Mouse (Mus musculus): ENCODE results near the gene Stom.

Gene Stom

DNA sequence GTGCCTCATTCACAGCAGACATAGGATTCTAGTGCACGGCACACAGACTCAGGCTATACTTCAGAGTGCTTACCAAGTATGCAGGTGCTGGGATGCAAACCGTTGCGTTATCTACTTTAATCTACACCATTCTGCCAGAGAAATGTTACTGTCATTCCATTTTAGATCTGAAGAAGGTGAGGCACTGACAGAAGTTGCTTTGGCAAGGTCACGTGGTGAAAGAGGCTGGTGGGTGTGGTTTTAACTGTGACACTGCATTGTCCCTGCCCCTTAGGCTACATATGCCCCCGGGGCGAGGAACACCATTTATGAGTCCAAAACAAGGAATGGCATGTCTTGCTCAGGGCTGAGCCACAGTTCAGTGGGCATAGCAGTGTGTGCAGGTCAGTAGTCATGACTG lies 63.9 kb downstream of the Stom start:
- in situ Hi-C loops (cut with MboI, MseI) = no loop called here

DNA sequence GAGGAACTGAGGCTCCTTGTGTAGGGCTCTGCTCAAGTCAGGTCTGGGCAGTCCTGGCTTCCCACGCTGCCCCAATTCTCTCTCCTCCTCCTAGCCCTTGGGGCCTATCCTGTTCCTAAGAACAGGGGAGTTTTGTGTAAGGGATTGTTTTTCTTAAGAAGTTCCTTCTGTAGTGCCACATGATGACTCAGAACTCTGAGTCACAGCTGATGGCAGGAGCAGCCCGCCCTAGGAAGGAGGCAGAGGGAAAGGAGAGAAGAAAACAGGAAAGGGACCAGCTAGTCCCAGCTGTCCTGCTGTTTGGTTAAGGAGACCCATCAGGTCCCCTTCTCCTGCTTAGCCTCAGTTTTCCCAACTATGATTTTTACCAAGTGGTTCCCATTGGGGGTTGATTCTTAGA lies 65.0 kb downstream of the Stom start:
- in situ Hi-C loops (cut with MboI, MseI) = no loop called here

DNA sequence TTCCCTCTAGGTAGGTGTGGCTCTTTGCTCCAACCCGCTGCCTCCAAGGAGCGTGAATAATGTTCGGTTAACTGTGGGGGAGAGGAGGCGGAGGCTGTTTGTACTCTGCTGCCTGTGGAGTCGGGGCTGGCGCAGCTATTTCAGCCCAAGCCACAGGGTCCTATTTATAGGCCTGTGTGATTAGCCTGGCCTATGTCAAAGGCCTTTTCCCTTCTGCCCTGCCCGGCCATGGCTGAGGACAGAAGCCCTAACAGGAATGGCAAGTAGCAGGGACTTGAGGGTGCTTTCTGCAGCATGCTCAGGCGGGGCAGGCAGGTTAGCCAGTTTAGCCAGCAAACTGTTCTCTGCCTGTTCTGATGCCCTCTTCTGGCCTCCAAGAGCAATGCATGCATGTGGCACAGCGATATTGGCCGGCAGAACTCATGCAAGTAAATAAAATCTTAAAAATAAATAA lies 66.2 kb downstream of the Stom start:
- in situ Hi-C loops (cut with MboI, MseI) = no loop called here

DNA sequence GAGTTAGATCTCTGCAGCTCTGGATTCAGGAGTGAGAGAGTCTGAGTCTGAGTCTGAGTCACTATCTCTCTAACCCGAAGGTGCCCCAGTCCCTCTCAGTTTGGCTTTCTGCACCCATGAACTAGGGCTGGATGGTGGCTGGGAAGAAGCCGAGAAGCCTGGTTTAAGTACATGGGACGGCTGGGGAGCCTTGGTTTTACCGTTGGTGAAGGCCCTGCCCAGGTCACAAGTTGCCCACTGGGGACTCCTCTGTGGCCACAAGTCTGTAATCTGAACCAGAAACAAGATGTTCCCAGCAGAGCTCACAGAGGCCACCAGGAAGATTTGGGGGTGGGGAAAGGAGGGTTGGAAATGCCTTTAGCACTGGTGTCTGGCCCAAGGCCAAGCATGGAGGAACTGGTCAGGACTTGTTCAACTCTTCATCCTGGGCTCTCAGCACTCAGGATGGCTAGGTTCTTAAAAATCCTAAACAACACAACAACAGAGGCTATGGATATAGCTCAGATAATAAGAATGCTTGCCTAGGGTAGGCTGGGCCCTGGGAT lies 67.0 kb downstream of the Stom start:
- in situ Hi-C loops (cut with MboI, MseI) = loop anchor here (5.0 kb wide), 1 partner anchor 57 kb away; no protein-coding TSS in a partner anchor

DNA sequence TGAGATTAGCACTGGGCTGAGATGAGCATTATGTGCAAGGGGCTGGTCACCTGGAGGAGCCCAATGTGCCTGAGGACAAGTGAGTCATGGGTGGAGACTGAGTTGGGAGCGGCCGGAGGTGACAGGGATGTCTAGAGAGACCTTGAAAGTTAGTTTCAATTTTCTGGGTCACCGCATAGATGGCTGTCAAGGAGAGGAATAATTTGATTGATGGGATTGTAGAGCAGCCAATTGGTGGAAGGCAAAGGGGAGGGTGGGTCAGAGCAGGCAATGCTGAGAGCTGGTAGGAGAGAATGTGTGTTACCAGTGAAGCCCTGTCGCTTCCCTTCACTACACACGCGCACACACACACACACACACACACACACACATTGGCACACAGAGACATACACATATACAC lies 67.6 kb downstream of the Stom start:
- in situ Hi-C loops (cut with MboI, MseI) = loop anchor here (5.0 kb wide), 1 partner anchor 57 kb away; no protein-coding TSS in a partner anchor

DNA sequence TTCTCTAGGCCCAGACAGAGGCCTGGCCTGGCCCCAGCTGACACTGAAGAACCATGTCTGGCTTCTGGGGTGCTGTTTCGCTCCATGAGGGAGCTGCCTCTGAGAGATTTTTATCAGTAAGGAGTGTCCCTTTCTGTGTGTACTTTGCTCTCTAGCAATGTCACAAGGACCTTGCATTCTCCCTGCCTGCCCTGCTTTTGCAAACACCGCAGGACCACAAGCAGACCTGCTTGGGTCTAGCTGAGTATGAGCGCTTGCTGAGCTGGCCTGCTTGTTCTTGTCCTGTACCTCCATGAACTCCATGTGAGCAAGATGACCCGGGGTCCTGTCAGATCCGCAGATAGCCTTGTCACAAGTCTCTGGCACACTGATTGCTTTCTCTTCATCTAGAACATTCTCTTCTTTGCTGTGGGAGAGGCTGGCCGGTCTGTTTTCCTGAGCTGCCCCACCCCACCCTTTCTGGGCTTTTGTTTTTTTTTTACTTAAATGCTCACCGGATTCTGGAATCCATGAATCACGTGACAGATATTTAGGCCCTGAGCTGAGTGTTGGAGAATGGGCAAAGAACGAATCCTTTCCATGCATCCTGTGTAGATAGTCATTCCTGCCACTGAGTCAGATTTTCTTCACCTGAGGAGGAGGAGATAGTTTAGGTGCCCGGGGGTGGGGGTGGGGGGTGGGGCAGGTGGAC lies 68.8 kb downstream of the Stom start:
- in situ Hi-C loops (cut with MboI, MseI) = loop anchor here (5.0 kb wide), 1 partner anchor 56 kb away; no protein-coding TSS in a partner anchor

DNA sequence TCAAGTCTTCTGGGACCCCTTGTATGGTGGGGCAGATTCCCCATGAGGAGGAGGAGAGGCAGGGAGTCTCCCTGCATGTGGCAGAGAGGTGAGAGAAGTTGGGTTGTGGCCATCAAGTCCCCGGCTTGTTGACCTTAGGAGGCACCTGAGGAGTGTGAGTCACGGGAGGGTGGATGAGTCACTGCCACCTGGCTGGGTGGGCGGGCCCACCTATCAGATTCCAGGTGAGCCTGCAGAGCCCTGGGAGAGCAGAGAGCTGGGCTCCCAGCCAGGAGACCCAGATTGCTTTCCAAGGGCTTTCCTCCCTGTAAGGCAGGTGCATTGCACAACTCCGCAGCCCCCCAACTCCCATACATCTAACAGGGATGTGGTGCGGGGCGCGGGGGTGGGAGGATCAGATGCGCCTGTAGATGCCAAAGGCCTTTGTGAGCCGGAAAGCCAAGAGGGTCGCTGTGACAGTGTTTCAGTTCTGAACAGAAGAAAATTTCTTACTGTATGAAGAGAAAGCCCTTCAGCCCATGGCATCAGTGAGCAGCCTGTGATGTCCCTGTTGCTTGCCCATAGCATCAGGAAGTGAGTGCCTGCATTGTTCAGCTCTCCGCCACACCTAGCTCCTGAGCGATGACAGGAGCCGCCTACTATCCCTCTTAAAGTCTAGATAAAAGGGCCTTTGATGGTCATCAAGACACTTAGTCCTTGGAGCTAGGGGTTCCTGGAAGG lies 69.5 kb downstream of the Stom start:
- in situ Hi-C loops (cut with MboI, MseI) = loop anchor here (5.0 kb wide), 1 partner anchor 55 kb away; no protein-coding TSS in a partner anchor

DNA sequence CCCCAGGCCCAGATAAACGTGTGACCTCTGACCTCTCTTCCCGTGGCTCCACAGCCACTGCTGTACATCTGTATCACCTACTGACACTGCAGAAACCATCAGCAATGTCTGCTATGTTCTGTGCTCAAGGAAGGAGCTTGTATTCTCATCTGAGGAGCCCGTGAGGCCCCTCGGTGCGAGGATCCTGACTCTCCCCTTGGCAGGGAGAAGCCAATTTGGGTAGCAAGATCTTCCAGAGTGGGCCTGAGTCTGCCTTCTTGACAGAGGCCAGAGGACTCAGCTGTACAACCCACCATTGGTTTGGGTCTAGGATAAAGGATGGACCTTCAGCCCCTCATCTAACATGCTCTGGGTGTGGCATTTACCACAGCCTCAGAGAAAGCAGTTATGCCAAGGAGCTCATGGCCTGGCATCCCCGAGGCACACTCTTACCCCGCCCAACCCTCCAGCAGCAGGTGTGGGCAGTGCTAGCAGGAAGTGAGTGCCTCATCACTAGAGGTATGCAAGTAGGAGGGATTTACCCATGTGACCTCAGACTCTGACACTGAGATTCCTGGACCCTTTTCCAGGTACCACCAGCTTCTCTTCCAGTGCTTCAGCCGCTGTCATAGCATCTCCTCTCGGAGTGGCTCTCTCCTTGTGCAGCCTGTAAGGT lies 70.4 kb downstream of the Stom start:
- in situ Hi-C loops (cut with MboI, MseI) = loop anchor here (5.0 kb wide), 1 partner anchor 54 kb away; no protein-coding TSS in a partner anchor

DNA sequence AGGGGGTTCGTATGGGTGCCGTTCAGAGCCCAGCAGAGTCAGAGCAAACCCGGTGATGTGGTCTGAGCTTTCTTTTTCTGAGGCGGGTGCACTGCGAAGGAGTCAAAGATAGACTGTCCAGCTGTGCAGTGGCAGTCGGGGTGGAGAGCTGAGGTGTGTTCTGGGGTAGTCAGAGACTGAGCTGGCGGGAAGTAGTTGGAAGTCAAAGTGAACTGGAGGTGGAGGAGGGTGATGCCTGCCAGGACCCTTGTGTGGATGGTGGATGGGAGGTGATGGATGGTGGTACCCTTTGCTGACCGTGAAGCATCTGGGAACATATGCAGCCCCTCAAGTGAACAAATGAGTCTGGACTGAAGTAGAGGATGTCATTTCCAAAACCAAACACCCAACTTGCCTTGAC lies 71.0 kb downstream of the Stom start:
- in situ Hi-C loops (cut with MboI, MseI) = loop anchor here (5.0 kb wide), 1 partner anchor 53 kb away; no protein-coding TSS in a partner anchor

DNA sequence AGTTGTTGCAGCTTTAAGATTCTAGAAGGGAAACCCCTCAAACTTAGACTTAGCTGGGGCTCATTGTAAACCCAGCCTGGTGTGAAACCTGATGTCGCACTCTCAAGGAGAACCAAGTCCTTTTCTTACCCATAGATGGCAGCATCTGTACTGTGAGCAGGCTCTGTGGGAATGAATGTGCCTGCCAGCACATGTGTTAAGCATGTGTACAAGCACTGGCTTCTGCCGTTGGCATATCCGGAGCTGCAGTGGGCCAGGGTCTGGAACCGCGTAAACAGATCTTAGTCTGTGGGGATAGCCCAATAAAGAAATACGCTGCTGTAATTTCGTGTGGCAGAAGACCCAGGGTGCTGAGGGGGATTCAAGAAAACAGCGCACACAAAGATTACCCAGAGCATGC lies 71.5 kb downstream of the Stom start:
- in situ Hi-C loops (cut with MboI, MseI) = loop anchor here (5.0 kb wide), 1 partner anchor 53 kb away; no protein-coding TSS in a partner anchor

DNA sequence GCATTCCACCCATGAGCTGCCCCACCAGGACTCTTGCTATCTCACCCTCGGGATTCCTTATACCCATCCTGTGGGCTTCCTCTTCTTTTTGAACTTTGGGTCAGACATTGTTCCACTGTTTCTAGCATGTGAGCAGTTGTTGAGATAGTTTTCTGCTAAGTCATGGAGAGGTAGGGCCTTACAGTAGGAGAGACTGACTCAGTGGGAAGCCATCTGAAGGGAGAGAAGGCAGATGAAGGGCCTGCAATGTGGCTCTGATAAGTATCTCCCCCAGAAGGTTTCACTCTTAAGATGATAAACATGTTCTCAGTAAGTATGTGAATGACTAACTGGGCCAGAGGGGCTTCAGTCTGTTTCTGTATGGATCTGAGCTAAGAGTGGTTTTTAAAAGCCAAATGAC lies 72.7 kb downstream of the Stom start:
- in situ Hi-C loops (cut with MboI, MseI) = no loop called here
